In the genomic region with DNA sequence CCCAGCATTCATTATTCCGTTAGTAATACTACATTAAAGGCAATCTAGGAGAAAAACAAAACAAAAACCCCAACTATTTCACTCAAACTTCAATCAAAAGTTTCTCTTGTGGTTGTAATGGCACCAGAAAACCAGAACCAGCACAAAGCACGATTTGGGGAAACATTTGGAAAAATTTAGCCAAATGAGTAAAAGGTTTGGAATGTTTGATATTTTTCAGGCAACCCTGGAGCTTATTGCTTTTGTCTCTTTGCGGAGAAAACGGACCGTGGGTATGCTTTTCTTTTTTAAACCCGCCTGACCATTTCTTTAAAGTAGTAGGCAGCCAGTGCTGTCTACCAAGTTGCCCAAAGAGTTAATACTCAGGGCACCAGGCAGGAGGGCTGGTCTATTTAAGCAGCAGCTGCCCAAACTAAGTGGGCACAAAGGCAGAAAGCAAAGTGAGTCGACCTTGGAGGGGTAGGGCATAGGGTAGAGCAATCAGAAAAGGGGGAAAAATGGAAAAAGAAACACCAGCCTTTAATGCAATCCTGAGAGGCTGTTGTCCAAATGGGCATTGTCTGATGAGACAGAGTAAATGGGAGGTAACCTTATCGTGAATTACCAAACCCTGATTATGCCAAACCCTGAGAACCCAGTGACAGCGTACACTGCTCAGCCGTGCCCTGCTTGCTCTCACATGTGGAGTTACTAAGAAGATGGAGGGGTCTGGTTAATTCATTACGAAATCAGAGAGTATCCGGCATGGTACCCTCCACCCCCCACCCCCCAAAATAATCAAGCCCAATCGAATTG, we compare ENCODE assay signal across 8 mouse cellular contexts.
DNase-seq lines count a peak whose midpoint lies in the region; ATAC-seq lines count a peak whose summit lies in the region.

No protein-coding gene starts in this region.

- no peaks in the 10 kb centered on the region for H3K9me3 ChIP-seq in kidney, embryonic 16.5 days (ENCODE audit: low read length)
- no peaks in the 10 kb centered on the region for H3K9me3 ChIP-seq in embryonic facial prominence, embryonic 13.5 days
- no peaks in the 10 kb centered on the region for H3K9me3 ChIP-seq in intestine, embryonic 14.5 days (ENCODE audit: control insufficient read depth, low read length)
- no peaks in the 10 kb centered on the region for H3K9me3 ChIP-seq in neural tube, embryonic 11.5 days (ENCODE audit: control insufficient read depth, low read length)

- H3K4me2 ChIP-seq in kidney, embryonic 16.5 days (replicated peaks; ENCODE audit: low read depth, low read length): peak overlapping the region; percentile 73
- peak overlapping the region; percentile 78 for H3K4me2 ChIP-seq in embryonic facial prominence, embryonic 13.5 days
- peak overlapping the region; percentile 72 for H3K4me2 ChIP-seq in intestine, embryonic 14.5 days (ENCODE audit: low read length)
- peak overlapping the region; percentile 82 for H3K4me2 ChIP-seq in neural tube, embryonic 11.5 days (ENCODE audit: low read depth)

- ATAC-seq in kidney, embryonic 16.5 days (ENCODE audit: low FRiP score, low TSS enrichment): no peak
- ATAC-seq in embryonic facial prominence, embryonic 13.5 days (ENCODE audit: insufficient number of reproducible peaks, insufficient read depth, low FRiP score, low TSS enrichment, low read depth): no peak
- no peak for ATAC-seq in intestine, embryonic 14.5 days (replicated peaks; ENCODE audit: low FRiP score, low TSS enrichment, low read depth)
- peak; percentile 32; the same call in 1 of the 2 replicates for ATAC-seq in neural tube, embryonic 11.5 days (ENCODE audit: insufficient read depth, low FRiP score, low TSS enrichment)
- no peak for ATAC-seq in megakaryocyte-erythroid progenitor cell, adult 5-6 weeks (replicated peaks; ENCODE audit: low FRiP score, low TSS enrichment, poor library complexity, severe bottlenecking)

- intact Hi-C loops in left cerebral cortex, postnatal 10 days (cut with DNase I): no loop called here

- H3K4me3 ChIP-seq in kidney, embryonic 16.5 days (ENCODE audit: low read length): peak overlapping the region; percentile 60
- H3K4me3 ChIP-seq in embryonic facial prominence, embryonic 13.5 days: peak overlapping the region; percentile 74
- H3K4me3 ChIP-seq in intestine, embryonic 14.5 days (ENCODE audit: low read depth, low read length): peak overlapping the region; percentile 60
- peak overlapping the region; percentile 56 for H3K4me3 ChIP-seq in neural tube, embryonic 11.5 days (ENCODE audit: low read depth, low read length)

- H3K27me3 ChIP-seq in kidney, embryonic 16.5 days (ENCODE audit: insufficient read depth, low read length): no peaks in the 10 kb centered on the region
- no peaks in the 10 kb centered on the region for H3K27me3 ChIP-seq in embryonic facial prominence, embryonic 13.5 days
- no peaks in the 10 kb centered on the region for H3K27me3 ChIP-seq in intestine, embryonic 14.5 days (replicated peaks; ENCODE audit: control insufficient read depth, insufficient read depth, low read length)
- no peaks in the 10 kb centered on the region for H3K27me3 ChIP-seq in neural tube, embryonic 11.5 days (ENCODE audit: control insufficient read depth, insufficient read depth, low read length)

- DNase-seq in kidney, adult 8-10 months: no peak
- peak; percentile 63 for DNase-seq in intestine, embryonic 14.5 days (ENCODE audit: low spot score)
- no peak for DNase-seq in neural tube, embryonic 11.5 days (ENCODE audit: low spot score)
- no peak for DNase-seq in left cerebral cortex, adult 18-20 months (ENCODE audit: low spot score in 2 of 2)
- no peak for DNase-seq in left cerebral cortex, postnatal 10 days (ENCODE audit: extremely low spot score in 1 of 2, low spot score in 2 of 2)

- no peaks in the 10 kb centered on the region for H3K36me3 ChIP-seq in kidney, embryonic 16.5 days (ENCODE audit: insufficient read depth, low read length)
- H3K36me3 ChIP-seq in embryonic facial prominence, embryonic 13.5 days: no peaks in the 10 kb centered on the region
- no peaks in the 10 kb centered on the region for H3K36me3 ChIP-seq in intestine, embryonic 14.5 days (ENCODE audit: control insufficient read depth, insufficient read depth, low read length)
- H3K36me3 ChIP-seq in neural tube, embryonic 11.5 days (ENCODE audit: control insufficient read depth, insufficient read depth, low read length): no peaks in the 10 kb centered on the region

- peak overlapping the region; percentile 73 for H3K9ac ChIP-seq in kidney, embryonic 16.5 days (replicated peaks; ENCODE audit: low read length)
- H3K9ac ChIP-seq in embryonic facial prominence, embryonic 13.5 days: peak overlapping the region; percentile 89
- peak overlapping the region; percentile 65 for H3K9ac ChIP-seq in intestine, embryonic 14.5 days (ENCODE audit: low read length)
- H3K9ac ChIP-seq in neural tube, embryonic 11.5 days (ENCODE audit: low read length): peak overlapping the region; percentile 75

- peak overlapping the region; percentile 89 for H3K27ac ChIP-seq in kidney, embryonic 16.5 days (ENCODE audit: low read length)
- H3K27ac ChIP-seq in embryonic facial prominence, embryonic 13.5 days: peak overlapping the region; percentile 94
- H3K27ac ChIP-seq in intestine, embryonic 14.5 days (ENCODE audit: low read depth): peak overlapping the region; percentile 90
- no peak overlapping the region for H3K27ac ChIP-seq in neural tube, embryonic 11.5 days (ENCODE audit: low read depth, low read length)

- WGBS in kidney, embryonic 16.5 days: 15% methylated on average over 13 of the region's 13 CpGs
- WGBS in embryonic facial prominence, embryonic 13.5 days: 4% methylated on average over 13 of the region's 13 CpGs
- WGBS in intestine, embryonic 14.5 days: 21% methylated on average over 13 of the region's 13 CpGs
- WGBS in neural tube, embryonic 11.5 days: 31% methylated on average over 13 of the region's 13 CpGs

- H3K4me1 ChIP-seq in kidney, embryonic 16.5 days (ENCODE audit: insufficient read depth, low read length): peaks cover 57% of the 10 kb centered on the region
- peaks cover 52% of the 10 kb centered on the region for H3K4me1 ChIP-seq in embryonic facial prominence, embryonic 13.5 days
- H3K4me1 ChIP-seq in intestine, embryonic 14.5 days (replicated peaks; ENCODE audit: control insufficient read depth, insufficient read depth, low read length): peaks cover 34% of the 10 kb centered on the region
- peaks cover 8% of the 10 kb centered on the region; the same call in 1 of the 2 replicates for H3K4me1 ChIP-seq in neural tube, embryonic 11.5 days (ENCODE audit: control insufficient read depth, insufficient read depth, low read length)
